In the genomic region with DNA sequence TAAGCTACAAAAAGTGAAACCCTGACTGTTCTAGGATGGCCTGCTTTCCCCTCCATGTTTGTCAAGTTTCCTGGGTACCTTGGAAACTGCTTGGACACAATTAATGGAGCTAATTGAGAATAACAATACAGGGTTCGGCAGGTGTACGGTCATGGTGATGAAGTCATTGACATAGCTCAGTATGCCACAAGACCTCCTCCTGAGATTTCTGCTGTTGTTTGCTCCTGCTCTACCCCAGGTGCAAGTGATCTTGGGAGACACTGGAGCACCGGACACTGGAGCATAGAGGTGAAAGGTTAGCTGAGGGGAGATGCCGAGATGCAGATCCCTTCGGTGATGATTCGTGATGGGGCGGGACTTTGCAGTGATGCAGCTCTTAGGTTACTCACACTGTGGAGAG, we compare ENCODE assay signal across 18 mouse cellular contexts. TPM values are rescaled to one million over a fixed set of nuclear protein-coding genes. Genes with fewer than 3 reads are reported as not detected.
DNase-seq lines count a peak whose midpoint lies in the region.
"Had no signal": no experiment of that assay in that cellular context is flagged by ENCODE, and none has a peak within 500 bp of the region (broad histone marks: within the 10 kb centered on the region; RNA-seq: fewer than 3 reads in every experiment).

No protein-coding gene starts in this region.

- DNase-seq in heart, adult 11 months, result peak; percentile 59
- no peak for DNase-seq in heart, postnatal 25 days (ENCODE audit: low spot score)
- peak; percentile 96 for DNase-seq in ES-CJ7 (ENCODE audit: low read depth, low spot score)
- peak; percentile 88 for DNase-seq in ZHBTc4 (ENCODE audit: low read depth, low spot score)
- no peak for DNase-seq in thymus, postnatal 10 days (ENCODE audit: low spot score in 2 of 2)
- DNase-seq in right cerebral cortex, postnatal 14 days, result no peak
- DNase-seq: adrenal gland, adult 8-10 months; adrenal gland, postnatal 36 days; B cell, adult 2 months; cerebellum, adult 18-20 months; cerebellum, adult 9-10 months; cerebellum, postnatal 14 days; gastrocnemius, postnatal 25 days; heart, adult 2 months; heart, postnatal 14 days; kidney, adult 2 months had no signal

- intact Hi-C loops in heart, postnatal 25 days (cut with DNase I), result loop anchor here (5.0 kb wide), 1 partner anchor 151 kb away; no protein-coding TSS in a partner anchor

RNA-seq across cellular contexts. Expression of a gene that starts 18.2 kb away (rescaled TPM):
- not detected for total RNA-seq in heart, postnatal 25 days (2021)
- total RNA-seq: gastrocnemius, adult 8-10 months; gastrocnemius, postnatal 25 days; heart, adult 2 months; hematopoietic stem cell, adult 5-6 weeks had no signal

RNA-seq across cellular contexts. Expression of a gene that starts 21.9 kb away (rescaled TPM):
- 1 to 10 TPM; 9.9 TPM for total RNA-seq in heart, postnatal 25 days (2021)

RNA-seq across cellular contexts. Expression of a gene that starts 21.9 kb away (rescaled TPM):
- total RNA-seq in heart, postnatal 25 days (2021), result 10 to 100 TPM; 92.7 to 92.8 TPM

RNA-seq across cellular contexts. Expression of a gene that starts 41.0 kb away (rescaled TPM):
- 1 to 10 TPM; 1.5 to 2.4 TPM for total RNA-seq in heart, postnatal 25 days (2021)

Comparison
In these comparisons a context has a peak if more than half of its experiments do, and no peak if none do; other contexts are left out.
1. DNase-seq: peak in heart, adult 11 months (single experiment), ES-CJ7 (single experiment) and ZHBTc4 (single experiment); none in heart, postnatal 25 days (single experiment), thymus, postnatal 10 days (0 of 2) and right cerebral cortex, postnatal 14 days (single experiment).